Mouse (Mus musculus) MEL (cell line): ENCODE measurements at regions not wholly inside any gene's neighbourhood (a gene's known extent, or its start where the extent isn't known, plus 50 kb on each side); places are given as distances from the start of the nearest gene placed in this dataset.

ENCODE experiments used
- DNase-seq: peaks from one replicate; pipeline ENCODE4 v3.0.0; 2011; ENCODE audit warnings: low read depth, low spot score
- H3K27ac ChIP-seq: 2 replicates; pipeline ENCODE4 v1.5.1; 2012; ENCODE audit warnings: low read depth, mild to moderate bottlenecking, control low read depth, low read length, moderate library complexity; ENCODE audit not compliant: control insufficient read depth
- H3K27me3 ChIP-seq, 2 experiments: fragments of 150-350 bp in 1 of 2; sonication (generic) in 1 of 2; 2 replicates each; pipeline ENCODE4 v1.6.1; 2012; ENCODE audit warnings: low read length in 2 of 2, mild to moderate bottlenecking in 2 of 2, improper control_type of control experiment in 1 of 2, moderate library complexity in 1 of 2; ENCODE audit not compliant: insufficient read depth in 2 of 2, control insufficient read depth in 1 of 2
- H3K36me3 ChIP-seq, 2 experiments: 2 replicates each; pipeline ENCODE4 v1.6.1; 2012 to 2014; ENCODE audit warnings: low read length in 2 of 2, improper control_type of control experiment in 1 of 2, inconsistent platforms in 1 of 2, mild to moderate bottlenecking in 1 of 2; ENCODE audit not compliant: insufficient read depth in 2 of 2, control insufficient read depth in 1 of 2
- H3K4me1 ChIP-seq, 2 experiments: fragments of 150-350 bp in 1 of 2; sonication (generic) in 1 of 2; 2 replicates each; pipeline ENCODE4 v1.6.1; 2012; ENCODE audit warnings: low read length in 2 of 2, improper control_type of control experiment in 1 of 2, mild to moderate bottlenecking in 1 of 2; ENCODE audit not compliant: insufficient read depth in 2 of 2, control insufficient read depth in 1 of 2
- H3K4me3 ChIP-seq, 2 experiments: fragments of 150-350 bp in 1 of 2; sonication (generic) in 1 of 2; 2 replicates each; pipeline ENCODE4 v1.5.1; 2012; ENCODE audit warnings: low read depth in 2 of 2, low read length in 2 of 2, mild to moderate bottlenecking in 2 of 2, moderate library complexity in 2 of 2, control low read depth in 1 of 2, improper control_type of control experiment in 1 of 2; ENCODE audit not compliant: control insufficient read depth in 1 of 2, insufficient read depth in 1 of 2
- H3K79me2 ChIP-seq: 2 replicates; pipeline ENCODE4 v1.6.1; 2012; ENCODE audit warnings: mild to moderate bottlenecking, low read length, moderate library complexity; ENCODE audit not compliant: control insufficient read depth, poor library complexity, insufficient read depth
- H3K9ac ChIP-seq: 2 replicates; pipeline ENCODE4 v1.6.1; 2012; ENCODE audit warnings: low read depth, mild to moderate bottlenecking, control low read depth, low read length, moderate library complexity; ENCODE audit not compliant: control insufficient read depth, poor library complexity, severe bottlenecking
- H3K9me3 ChIP-seq: fragments of 150-350 bp; sonication (generic); replicated peaks from 2 replicates; pipeline ENCODE4 v1.6.1; 2012; ENCODE audit warnings: mild to moderate bottlenecking, low read length, improper control_type of control experiment, moderate library complexity; ENCODE audit not compliant: insufficient read depth
- EP300 ChIP-seq, 2 experiments: IDR thresholded peaks; 2 replicates each; pipeline ENCODE4 v1.6.1; 2011; ENCODE audit warnings: improper control_type of control experiment in 2 of 2, low read length in 2 of 2, low read depth in 1 of 2, mild to moderate bottlenecking in 1 of 2
- GABPA ChIP-seq: IDR thresholded peaks from 2 replicates; pipeline ENCODE4 v1.6.1; 2012; ENCODE audit warnings: low read depth, mild to moderate bottlenecking, inconsistent platforms, low read length, improper control_type of control experiment, moderate library complexity
- GATA1 ChIP-seq: IDR thresholded peaks from 2 replicates; pipeline ENCODE4 v1.6.1; 2011; ENCODE audit warnings: low read depth, low read length, improper control_type of control experiment
- MAX ChIP-seq: IDR thresholded peaks from 2 replicates; pipeline ENCODE4 v1.6.1; 2011; ENCODE audit warnings: low read length, improper control_type of control experiment
- MYB ChIP-seq: IDR thresholded peaks from 2 replicates; pipeline ENCODE4 v1.6.1; 2011; ENCODE audit warnings: mild to moderate bottlenecking, low read depth, low read length, improper control_type of control experiment
- MYC ChIP-seq: IDR thresholded peaks from 2 replicates; pipeline ENCODE4 v1.6.1; 2011; ENCODE audit warnings: low read depth, mild to moderate bottlenecking, low read length, improper control_type of control experiment, moderate library complexity
- POLR2A ChIP-seq, 2 experiments: IDR thresholded peaks; 2 replicates each; pipeline ENCODE4 v1.6.1; 2011 to 2012; ENCODE audit warnings: low read length in 2 of 2, mild to moderate bottlenecking in 2 of 2, control low read depth in 1 of 2, improper control_type of control experiment in 1 of 2, low read depth in 1 of 2, moderate library complexity in 1 of 2; ENCODE audit not compliant: control insufficient read depth in 1 of 2, insufficient read depth in 1 of 2, poor library complexity in 1 of 2
- RCOR1 ChIP-seq: IDR thresholded peaks from 2 replicates; pipeline ENCODE4 v1.6.1; 2012; ENCODE audit warnings: low read depth, mild to moderate bottlenecking, inconsistent platforms, low read length, improper control_type of control experiment
- SIN3A ChIP-seq: IDR thresholded peaks from 2 replicates; pipeline ENCODE4 v1.6.1; 2012; ENCODE audit warnings: low read length, improper control_type of control experiment, inconsistent platforms
- SMC3 ChIP-seq: IDR thresholded peaks from 2 replicates; pipeline ENCODE4 v1.6.1; 2011; ENCODE audit warnings: low read depth, low read length, improper control_type of control experiment
- UBTF ChIP-seq: IDR thresholded peaks from 2 replicates; pipeline ENCODE4 v1.6.1; 2012; ENCODE audit warnings: low read depth, mild to moderate bottlenecking, inconsistent platforms, low read length, improper control_type of control experiment, moderate library complexity, borderline replicate concordance; ENCODE audit not compliant: insufficient read depth
- USF1 ChIP-seq: IDR thresholded peaks from 2 replicates; pipeline ENCODE4 v1.6.1; 2014; ENCODE audit warnings: low read depth, mild to moderate bottlenecking, inconsistent platforms, low read length, improper control_type of control experiment, moderate library complexity
- ZNF384 ChIP-seq: IDR thresholded peaks from 2 replicates; pipeline ENCODE4 v1.6.1; 2012; ENCODE audit warnings: low read depth, mild to moderate bottlenecking, inconsistent platforms, low read length, improper control_type of control experiment

GRCm38 (mm10) chr14:17414246-17414888 lies 245.7 kb upstream of the Thrb start:
- no peak overlapping the region for H3K9ac ChIP-seq
- no peak for DNase-seq
- no peaks in the 10 kb centered on the region for H3K36me3 ChIP-seq
- no peaks in the 10 kb centered on the region for H3K79me2 ChIP-seq
- H3K27ac ChIP-seq, result no peak overlapping the region
- H3K9me3 ChIP-seq, result no peaks in the 10 kb centered on the region
- no peaks in the 10 kb centered on the region for H3K27me3 ChIP-seq
- H3K4me1 ChIP-seq, result no peaks in the 10 kb centered on the region
- H3K4me3 ChIP-seq, result no peak overlapping the region
- TF ChIP-seq MYC (no peak), EP300 (IDR thresholded peaks at IDR 0.05; ENCODE audit: low read depth in 1 of 2, low read length in 2 of 2) (no peak), ZNF384 (no peak), USF1 (no peak), MAX (no peak), GATA1 (no peak)

DNA sequence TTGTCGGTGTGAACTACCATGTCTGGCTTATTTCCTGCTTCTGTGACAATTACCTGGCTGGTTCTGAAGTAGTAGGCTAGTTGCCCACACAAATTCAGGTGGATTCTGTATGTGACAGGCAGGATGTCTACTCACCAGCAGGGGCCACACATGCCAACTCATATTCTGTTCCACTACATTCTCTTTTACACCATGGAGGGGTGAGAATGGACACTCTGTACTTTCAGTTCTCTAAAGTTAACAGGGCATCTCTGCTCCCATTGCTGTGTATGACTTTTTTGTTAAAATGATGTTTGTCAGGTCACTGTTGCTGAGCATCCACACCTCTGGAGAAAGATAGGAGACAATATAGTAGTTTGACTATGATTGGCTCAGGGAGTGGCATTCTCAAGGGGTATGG lies 232.3 kb upstream of the Thrb start:
- Histone ChIP-seq H3K4me1 (no peaks in the 10 kb centered on the region), H3K79me2 (no peaks in the 10 kb centered on the region), H3K9ac (no peak overlapping the region), H3K9me3 (no peaks in the 10 kb centered on the region), H3K36me3 (no peaks in the 10 kb centered on the region), H3K4me3 (no peak overlapping the region), H3K27ac (no peak overlapping the region), H3K27me3 (no peaks in the 10 kb centered on the region)
- TF ChIP-seq SMC3 (no peak), UBTF (no peak)
- no peak for DNase-seq

DNA sequence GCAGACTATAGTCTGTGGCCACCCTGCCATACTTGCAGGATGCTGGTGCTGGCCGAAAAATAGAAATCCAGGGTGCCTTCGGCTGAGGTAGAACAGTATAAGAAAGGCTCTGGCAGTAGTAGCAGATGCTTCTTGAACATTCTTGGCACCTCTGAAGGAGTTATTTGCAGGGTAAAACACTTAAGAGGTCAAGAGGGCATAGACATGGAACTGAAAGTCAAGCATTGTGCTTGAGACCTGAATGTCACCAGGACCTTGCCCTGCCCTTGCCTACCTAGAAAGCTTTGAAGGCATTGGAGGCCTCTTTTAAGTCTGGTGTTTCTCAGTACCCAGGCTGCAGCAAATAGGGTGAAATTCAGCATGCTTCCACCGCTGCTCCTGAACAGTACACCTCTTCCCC lies 230.9 kb upstream of the Thrb start:
- no peak overlapping the region for H3K4me3 ChIP-seq
- H3K79me2 ChIP-seq, result no peaks in the 10 kb centered on the region
- no peak overlapping the region for H3K9ac ChIP-seq
- H3K27me3 ChIP-seq, result no peaks in the 10 kb centered on the region
- no peaks in the 10 kb centered on the region for H3K36me3 ChIP-seq
- no peaks in the 10 kb centered on the region for H3K4me1 ChIP-seq
- H3K9me3 ChIP-seq, result no peaks in the 10 kb centered on the region
- no peak for DNase-seq
- TF ChIP-seq ZNF384, result no peak
- no peak for TF ChIP-seq SIN3A
- TF ChIP-seq POLR2A (IDR thresholded peaks at IDR 0.05; ENCODE audit: control insufficient read depth in 1 of 2, insufficient read depth in 1 of 2, low read depth in 1 of 2, low read length in 2 of 2, poor library complexity in 1 of 2), result no peak
- TF ChIP-seq MYB, result no peak
- TF ChIP-seq GABPA, result no peak
- no peak for TF ChIP-seq RCOR1
- no peak for TF ChIP-seq GATA1
- no peak overlapping the region for H3K27ac ChIP-seq
